In the genomic region with DNA sequence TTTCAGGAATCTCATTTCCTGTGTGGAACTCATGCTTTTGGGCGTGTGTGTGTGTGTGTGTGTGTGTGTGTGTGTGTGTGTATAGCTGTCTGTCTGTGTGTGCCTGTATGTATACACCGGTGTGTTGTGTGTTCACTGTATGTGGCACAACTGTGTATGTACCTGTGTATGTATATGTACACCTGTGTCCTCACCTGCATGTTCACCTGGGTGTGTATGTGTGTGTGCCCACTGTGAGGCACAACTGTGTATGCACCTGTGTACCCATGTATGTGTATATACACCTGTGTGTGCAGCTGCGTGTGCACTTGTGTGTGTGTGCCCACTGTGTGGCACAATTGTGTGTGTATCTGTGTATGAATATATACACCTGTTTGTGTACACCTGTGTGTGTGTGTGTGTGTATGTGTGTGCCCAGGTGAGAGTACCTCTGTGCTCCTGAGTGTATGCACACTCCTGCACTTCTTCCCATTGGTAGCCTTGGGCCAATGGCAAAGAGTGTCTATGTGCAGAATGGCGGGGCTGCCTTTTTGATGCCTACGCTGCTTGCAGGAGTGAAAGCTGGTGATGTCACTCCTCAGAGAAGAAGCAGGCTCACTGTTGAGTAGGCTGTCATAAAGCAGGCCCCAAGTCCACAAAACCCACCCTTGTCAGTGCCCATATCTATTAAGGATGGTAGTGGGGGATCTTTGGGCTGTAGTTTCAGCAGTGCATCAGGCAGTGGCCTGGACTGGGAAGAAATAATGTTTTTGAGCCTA, we compare ENCODE assay signal across 8 mouse cellular contexts.
DNase-seq lines count a peak whose midpoint lies in the region; ATAC-seq and TF ChIP-seq lines count a peak whose summit lies in the region.

No protein-coding gene starts in this region.

- no peak for ATAC-seq in forebrain, embryonic 15.5 days (replicated peaks)
- 0 out of 2 replicates have a peak, but pooled peaks have one; percentile 23 for ATAC-seq in liver, embryonic 14.5 days (ENCODE audit: insufficient read depth)
- ATAC-seq in liver, postnatal 0 days, result no peak
- ATAC-seq in intestine, embryonic 16.5 days, result 0 out of 2 replicates have a peak, but pooled peaks have one; percentile 24

- H3K4me2 ChIP-seq in forebrain, embryonic 15.5 days (replicated peaks), result no peak overlapping the region
- no peak overlapping the region for H3K4me2 ChIP-seq in liver, embryonic 14.5 days (ENCODE audit: low read depth)
- H3K4me2 ChIP-seq in liver, postnatal 0 days (ENCODE audit: low read depth, low read length), result no peak overlapping the region
- H3K4me2 ChIP-seq in intestine, embryonic 16.5 days (ENCODE audit: low read depth, low read length), result peak overlapping the region; percentile 38

- intact Hi-C loops in gastrocnemius, postnatal 14 days (cut with DNase I; ENCODE audit: low total_unique reads), result no loop called here

- peaks cover 9% of the 10 kb centered on the region; the same call in 1 of the 2 replicates for H3K9me3 ChIP-seq in forebrain, embryonic 10.5 days
- no peaks in the 10 kb centered on the region for H3K9me3 ChIP-seq in forebrain, embryonic 15.5 days
- no peaks in the 10 kb centered on the region for H3K9me3 ChIP-seq in liver, embryonic 14.5 days (ENCODE audit: control insufficient read depth, low read length)
- H3K9me3 ChIP-seq in liver, postnatal 0 days (ENCODE audit: low read length), result no peaks in the 10 kb centered on the region
- no peaks in the 10 kb centered on the region for H3K9me3 ChIP-seq in intestine, embryonic 16.5 days (ENCODE audit: control insufficient read depth, low read length)

- no peak overlapping the region for H3K9ac ChIP-seq in forebrain, embryonic 15.5 days (replicated peaks)
- no peak overlapping the region for H3K9ac ChIP-seq in liver, embryonic 14.5 days (replicated peaks)
- no peak overlapping the region for H3K9ac ChIP-seq in liver, postnatal 0 days (replicated peaks)
- H3K9ac ChIP-seq in intestine, embryonic 16.5 days (ENCODE audit: low read depth, low read length), result no peak overlapping the region

- H3K4me3 ChIP-seq in forebrain, embryonic 10.5 days, result peak overlapping the region; percentile 30
- no peak overlapping the region for H3K4me3 ChIP-seq in forebrain, embryonic 15.5 days
- H3K4me3 ChIP-seq in liver, embryonic 14.5 days (ENCODE audit: insufficient read depth in 1 of 2, low read depth in 2 of 2, low read length in 2 of 2), result no peak overlapping the region
- H3K4me3 ChIP-seq in liver, postnatal 0 days (ENCODE audit: low read depth, low read length), result no peak overlapping the region
- no peak overlapping the region for H3K4me3 ChIP-seq in intestine, embryonic 16.5 days (ENCODE audit: low read length)

- TF ChIP-seq EP300 in liver, embryonic 14.5 days (IDR thresholded peaks at IDR 0.05; ENCODE audit: low read depth), result no peak
- no peak for TF ChIP-seq EP300 in liver, postnatal 0 days (IDR thresholded peaks at IDR 0.05; ENCODE audit: low read depth)

- 78% methylated on average over 5 of the region's 5 CpGs for WGBS in forebrain, embryonic 10.5 days
- 66% methylated on average over 5 of the region's 5 CpGs for WGBS in forebrain, embryonic 15.5 days
- 76% methylated on average over 5 of the region's 5 CpGs for WGBS in liver, embryonic 14.5 days (ENCODE audit: insufficient replicate concordance)
- WGBS in liver, postnatal 0 days (ENCODE audit: insufficient replicate concordance), result 87% methylated on average over 5 of the region's 5 CpGs
- 75% methylated on average over 5 of the region's 5 CpGs for WGBS in intestine, embryonic 16.5 days

- peak overlapping the region; percentile 73 for H3K27ac ChIP-seq in forebrain, embryonic 10.5 days
- H3K27ac ChIP-seq in forebrain, embryonic 15.5 days (replicated peaks), result no peak overlapping the region
- no peak overlapping the region for H3K27ac ChIP-seq in liver, embryonic 14.5 days
- no peak overlapping the region for H3K27ac ChIP-seq in liver, postnatal 0 days (ENCODE audit: low read depth)
- peak overlapping the region; percentile 87 for H3K27ac ChIP-seq in intestine, embryonic 16.5 days (ENCODE audit: low read length)

- no peak for TF ChIP-seq CTCF in liver, embryonic 14.5 days (IDR thresholded peaks at IDR 0.05; ENCODE audit: low read depth)
- TF ChIP-seq CTCF in liver, postnatal 0 days (IDR thresholded peaks at IDR 0.05; ENCODE audit: low read depth), result no peak

- H3K27me3 ChIP-seq in forebrain, embryonic 10.5 days (ENCODE audit: poor library complexity, severe bottlenecking), result peaks cover 23% of the 10 kb centered on the region
- no peaks in the 10 kb centered on the region for H3K27me3 ChIP-seq in forebrain, embryonic 15.5 days
- H3K27me3 ChIP-seq in liver, embryonic 14.5 days (ENCODE audit: control insufficient read depth, insufficient read depth, low read length), result no peaks in the 10 kb centered on the region
- H3K27me3 ChIP-seq in liver, postnatal 0 days (ENCODE audit: insufficient read depth, low read length), result no peaks in the 10 kb centered on the region
- no peaks in the 10 kb centered on the region for H3K27me3 ChIP-seq in intestine, embryonic 16.5 days (replicated peaks; ENCODE audit: control insufficient read depth, insufficient read depth, low read length)

- H3K4me1 ChIP-seq in forebrain, embryonic 10.5 days, result peaks cover 68% of the 10 kb centered on the region
- peaks cover 23% of the 10 kb centered on the region for H3K4me1 ChIP-seq in forebrain, embryonic 15.5 days
- H3K4me1 ChIP-seq in liver, embryonic 14.5 days (replicated peaks; ENCODE audit: control insufficient read depth in 2 of 2, insufficient read depth in 2 of 2, low read length in 1 of 2), result peaks cover 6 to 18% of the 10 kb centered on the region in 2 experiments
- peaks cover 27% of the 10 kb centered on the region for H3K4me1 ChIP-seq in liver, postnatal 0 days (ENCODE audit: insufficient read depth)
- peaks cover 37% of the 10 kb centered on the region for H3K4me1 ChIP-seq in intestine, embryonic 16.5 days (ENCODE audit: control insufficient read depth, insufficient read depth, low read length)

- peaks cover 30% of the 10 kb centered on the region for H3K36me3 ChIP-seq in forebrain, embryonic 10.5 days (replicated peaks)
- no peaks in the 10 kb centered on the region for H3K36me3 ChIP-seq in forebrain, embryonic 15.5 days
- H3K36me3 ChIP-seq in liver, embryonic 14.5 days (replicated peaks; ENCODE audit: control insufficient read depth, insufficient read depth, low read depth), result no peaks in the 10 kb centered on the region
- no peaks in the 10 kb centered on the region for H3K36me3 ChIP-seq in liver, postnatal 0 days (replicated peaks; ENCODE audit: insufficient read depth, low read length)
- H3K36me3 ChIP-seq in intestine, embryonic 16.5 days (ENCODE audit: control insufficient read depth, insufficient read depth, low read length), result no peaks in the 10 kb centered on the region; the same call in 1 of the 2 replicates

- DNase-seq in forebrain, embryonic 10.5 days (ENCODE audit: extremely low spot score, low spot score), result no peak
- no peak for DNase-seq in liver, embryonic 14.5 days (ENCODE audit: low read depth in 3 of 3, low spot score in 3 of 3)
- no peak for DNase-seq in liver, postnatal 0 days
- peak; percentile 65 for DNase-seq in retina, postnatal 1 day
- no peak for DNase-seq in layer of hippocampus, postnatal 36 days
- DNase-seq in gastrocnemius, postnatal 14 days, result no peak

Comparison
In these comparisons a context has a peak if more than half of its experiments do, and no peak if none do; other contexts are left out.
1. H3K27ac ChIP-seq: peak in forebrain, embryonic 10.5 days (single experiment) and intestine, embryonic 16.5 days (single experiment); none in forebrain, embryonic 15.5 days (single experiment), liver, embryonic 14.5 days (single experiment) and liver, postnatal 0 days (single experiment).
2. ATAC-seq: peak in liver, embryonic 14.5 days (single experiment) and intestine, embryonic 16.5 days (single experiment); none in forebrain, embryonic 15.5 days (single experiment) and liver, postnatal 0 days (single experiment).